Mouse (Mus musculus): ENCODE data around the gene Acly. TPM values are rescaled to one million over a fixed set of nuclear protein-coding genes. Genes with fewer than 3 reads are reported as not detected.

The Acly gene
- polyA plus RNA-seq, 1 experiment: 24.4 TPM

DNA sequence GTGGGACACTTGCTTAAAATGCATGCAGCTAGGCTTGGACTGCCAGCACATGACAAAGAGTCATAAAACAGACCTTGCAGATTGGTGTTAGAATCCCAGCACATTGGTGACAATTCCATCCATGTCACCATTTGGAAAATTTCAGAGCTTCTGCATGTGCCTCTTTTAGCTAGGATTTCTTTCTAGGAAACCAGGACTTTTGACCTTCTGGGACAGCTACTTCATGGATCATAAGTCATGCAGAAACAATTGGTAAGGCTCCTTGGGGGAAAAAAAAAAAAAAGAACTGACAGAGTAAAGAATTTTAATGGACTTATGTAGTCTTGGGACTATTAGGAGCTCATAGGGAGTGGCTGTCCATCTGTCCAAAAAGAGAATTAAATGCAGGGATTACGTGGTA is 89.9 kb downstream of the Acly start:
- TF ChIP-seq GATA1 (IDR thresholded peaks at IDR 0.05; ENCODE audit: low read length): no peak

DNA sequence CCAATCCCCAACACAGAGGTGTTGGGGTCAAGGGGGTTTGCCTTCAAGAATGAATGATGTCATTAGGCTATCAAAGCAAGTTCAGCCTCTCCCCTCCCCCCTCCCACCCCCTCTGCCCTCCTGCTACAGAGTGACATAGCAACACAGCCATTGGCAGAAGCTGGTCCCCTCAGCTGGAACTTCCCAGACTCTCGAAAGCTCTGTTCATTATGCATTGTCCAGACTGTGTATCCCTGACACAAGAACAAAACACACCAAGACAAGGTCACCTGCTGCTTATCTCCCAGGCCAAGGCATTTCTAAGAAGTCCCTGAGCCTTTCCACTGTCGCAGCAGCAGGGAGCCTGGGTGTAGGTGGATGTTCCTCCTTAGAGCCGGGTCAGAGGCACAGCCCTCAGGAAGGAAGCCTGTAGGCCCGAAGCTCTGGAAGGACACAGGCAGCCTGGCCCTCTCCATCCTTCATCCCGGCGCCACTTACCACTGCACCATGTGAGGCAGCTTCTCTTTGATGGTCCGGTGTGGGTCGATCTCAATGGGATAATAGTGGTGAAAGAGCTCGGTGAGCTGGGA is 92.0 kb downstream of the Acly start:
- TF ChIP-seq GATA1 (IDR thresholded peaks at IDR 0.05; ENCODE audit: low read length): no peak

DNA sequence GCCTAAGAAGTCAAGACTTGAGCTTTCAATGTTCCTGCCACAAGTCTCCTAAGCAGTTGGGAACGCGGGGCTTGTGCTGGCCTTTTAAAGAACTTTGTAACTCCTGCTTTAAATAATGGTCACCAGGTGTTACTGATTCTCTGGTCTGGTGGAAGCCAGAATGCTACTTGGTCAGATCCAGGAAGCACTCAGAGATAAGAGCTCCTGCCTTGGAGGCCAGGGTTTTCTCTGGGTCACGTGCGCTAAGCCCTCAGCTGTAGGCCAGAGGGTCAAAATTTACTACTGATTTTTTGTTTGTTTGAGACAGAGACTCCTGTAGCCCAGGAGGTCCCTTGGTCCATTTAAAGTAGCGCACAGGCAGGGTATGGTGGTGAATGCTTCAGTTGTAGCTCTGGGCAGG is 95.8 kb downstream of the Acly start:
- no peak for TF ChIP-seq GATA1 (IDR thresholded peaks at IDR 0.05; ENCODE audit: low read length)

DNA sequence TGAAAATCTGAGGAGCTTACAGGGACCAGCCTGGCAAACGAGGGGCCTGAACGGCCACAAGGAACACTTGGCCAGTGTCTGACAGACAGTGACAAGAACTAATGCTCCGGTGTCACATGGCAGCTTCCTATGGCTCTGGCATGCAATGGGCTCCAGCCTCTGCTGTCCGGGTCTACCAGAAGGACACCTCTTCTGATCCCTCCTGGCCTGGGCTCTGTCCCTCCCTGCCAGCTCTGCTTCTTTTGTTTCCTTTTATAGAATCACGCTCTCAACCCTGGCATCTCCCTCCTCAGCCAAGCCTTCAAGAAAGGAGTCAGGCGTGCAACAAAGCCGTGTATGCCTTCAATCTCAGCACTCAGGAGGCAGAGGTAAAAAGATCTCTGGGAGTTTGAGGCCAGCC is 97.7 kb downstream of the Acly start:
- TF ChIP-seq GATA1 (IDR thresholded peaks at IDR 0.05; ENCODE audit: low read length): no peak

DNA sequence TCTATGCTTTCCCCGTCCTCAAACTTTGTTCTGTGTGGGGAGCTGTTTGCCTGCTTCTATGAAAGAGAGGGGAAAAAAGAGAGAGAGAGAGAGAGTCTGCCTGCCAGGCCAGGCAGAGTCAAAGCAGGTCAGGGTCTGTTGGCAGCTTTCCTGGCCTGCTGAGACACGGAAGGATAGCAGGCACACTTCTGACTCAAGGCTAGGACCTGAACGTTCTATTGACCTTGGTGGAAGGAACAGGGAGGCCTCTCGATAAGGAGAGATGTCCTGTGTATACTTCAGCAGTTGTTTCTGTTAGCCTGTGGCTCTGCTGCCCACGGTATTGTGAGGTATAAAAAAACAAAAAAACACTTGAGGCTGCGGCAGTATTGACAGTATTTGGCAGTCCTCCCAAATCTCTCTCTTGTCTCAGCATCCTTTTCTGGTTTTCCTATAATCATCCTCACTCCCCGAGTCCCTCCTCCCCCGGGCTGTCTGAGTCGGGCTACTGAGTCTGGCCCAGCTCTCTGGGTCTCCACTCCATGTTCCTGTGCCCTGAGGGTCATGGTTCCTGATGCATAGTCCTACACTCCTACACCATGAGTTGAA is 99.1 kb downstream of the Acly start:
- no peak for TF ChIP-seq GATA1 (IDR thresholded peaks at IDR 0.05; ENCODE audit: low read length)

DNA sequence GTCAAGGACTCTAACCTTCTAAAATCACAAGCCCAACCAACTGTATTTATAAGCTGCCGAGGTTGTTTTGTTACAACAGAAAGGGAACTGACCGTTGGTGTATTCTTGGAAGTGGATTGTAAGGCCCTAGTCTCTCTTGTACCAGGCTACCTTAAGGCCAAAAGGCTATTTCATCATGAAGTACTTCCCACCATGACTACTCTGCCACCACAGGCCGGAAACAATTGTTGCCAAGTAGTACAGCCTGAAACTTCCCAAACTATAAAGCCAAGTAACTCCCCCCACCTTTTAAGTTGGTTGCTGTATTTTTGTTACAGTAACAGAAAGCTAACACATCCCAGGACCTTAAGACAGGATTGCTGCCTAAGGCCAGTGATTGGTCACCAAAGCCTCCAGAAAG is 101.0 kb downstream of the Acly start:
- no peak for TF ChIP-seq GATA1 (IDR thresholded peaks at IDR 0.05; ENCODE audit: low read length)

Other genes with a start within 250 kb of the Acly start
- gene Eif1, start 208.1 kb downstream of the Acly start, polyA plus RNA-seq (2012): 517 and 775 TPM in 2 replicates
- gene Gast, start 193.6 kb downstream of the Acly start, polyA plus RNA-seq (2012): not detected in 2 replicates
- not detected in 2 replicates for gene Hap1, start 171.9 kb downstream of the Acly start, polyA plus RNA-seq (2012)
- not detected in 2 replicates for gene Jup, start 130.2 kb downstream of the Acly start, polyA plus RNA-seq (2012)
- not detected in 2 replicates for gene P3h4, start 113.2 kb downstream of the Acly start, polyA plus RNA-seq (2012)
- not detected in 2 replicates for gene Fkbp10, start 112.3 kb downstream of the Acly start, polyA plus RNA-seq (2012)
- 51.0 and 63.7 TPM in 2 replicates for gene Nt5c3b, start 86.2 kb downstream of the Acly start, polyA plus RNA-seq (2012)
- gene Klhl10, start 86.1 kb downstream of the Acly start, polyA plus RNA-seq (2012): 0.09 TPM in 2 replicates
- 3.4 and 3.8 TPM in 2 replicates for gene Klhl11, start 55.3 kb downstream of the Acly start, polyA plus RNA-seq (2012)
- gene Ttc25, start 17.6 kb upstream of the Acly start, polyA plus RNA-seq (2012): 0.03 TPM in 1 of 2 replicates, not detected in the other
- 2.9 and 3.7 TPM in 2 replicates for gene Cnp, start 46.9 kb upstream of the Acly start, polyA plus RNA-seq (2012)
- gene Nkiras2, start 91.2 kb upstream of the Acly start, polyA plus RNA-seq (2012): 52.6 and 60.7 TPM in 2 replicates
- gene Dnajc7, start 92.2 kb upstream of the Acly start, polyA plus RNA-seq (2012): 96.0 and 111 TPM in 2 replicates
- gene Zfp385c, start 164.5 kb upstream of the Acly start, polyA plus RNA-seq (2012): not detected in 2 replicates
- gene Dhx58, start 176.3 kb upstream of the Acly start, polyA plus RNA-seq (2012): 1.2 and 2.4 TPM in 2 replicates
- gene Kat2a, start 184.5 kb upstream of the Acly start, polyA plus RNA-seq (2012): 87.0 and 106 TPM in 2 replicates
- 0.26 and 0.37 TPM in 2 replicates for gene Hspb9, start 185.8 kb upstream of the Acly start, polyA plus RNA-seq (2012)
- gene Rab5c, start 210.2 kb upstream of the Acly start, polyA plus RNA-seq (2012): 345 and 399 TPM in 2 replicates
- gene Kcnh4, start 231.9 kb upstream of the Acly start, polyA plus RNA-seq (2012): 0.02 TPM in 1 of 2 replicates, not detected in the other
- not detected in 2 replicates for gene Hcrt, start 234.9 kb upstream of the Acly start, polyA plus RNA-seq (2012)
- gene Ghdc, start 243.0 kb upstream of the Acly start, polyA plus RNA-seq (2012): 4.4 and 5.2 TPM in 2 replicates